Mouse (Mus musculus): ENCODE results near the gene Lkaaear1. TPM values are rescaled to one million over a fixed set of nuclear protein-coding genes. Genes with fewer than 3 reads are reported as not detected.

The Lkaaear1 gene
- total RNA-seq, 2 experiments from 2014 or later = not detected

DNA sequence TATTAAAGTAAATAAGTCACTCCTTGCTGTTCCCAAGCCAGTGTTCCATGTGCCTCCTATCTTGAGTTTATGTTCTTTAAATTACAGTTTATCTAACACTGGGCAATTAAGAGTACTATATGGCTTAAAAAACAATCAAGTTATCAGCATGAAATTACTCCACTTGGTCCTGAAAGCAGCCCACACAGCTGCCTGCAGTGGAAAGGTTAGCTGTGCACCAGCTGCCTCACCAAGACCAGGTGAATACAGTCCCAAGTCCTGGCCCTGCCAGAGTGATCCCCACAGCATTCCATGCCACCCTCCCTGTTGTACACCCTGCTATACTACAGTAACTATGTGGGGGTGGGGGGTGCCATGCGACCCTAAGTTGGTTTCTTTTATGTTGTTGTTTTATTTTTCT, 44.7 kb downstream of the Lkaaear1 start:
- no peak for DNase-seq

DNA sequence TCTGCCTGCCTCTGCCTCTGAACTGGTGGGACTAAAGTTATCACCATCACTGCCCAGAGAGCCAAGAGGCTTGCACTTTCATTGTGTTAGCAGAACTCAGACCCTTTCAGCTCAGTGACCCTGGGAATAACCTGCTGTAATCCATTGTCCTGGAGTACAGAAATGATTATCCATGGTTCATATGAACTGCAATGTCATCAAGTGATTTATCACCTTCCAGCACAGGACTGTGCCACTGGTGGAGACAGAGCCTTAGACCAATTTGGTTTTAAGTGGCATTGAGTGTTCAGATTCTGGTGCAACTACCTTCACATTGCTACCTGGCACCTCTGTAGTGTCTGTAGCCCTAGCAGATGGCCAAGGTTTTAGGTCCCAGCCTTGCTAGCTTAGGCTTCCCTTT, 45.2 kb downstream of the Lkaaear1 start:
- DNase-seq = no peak

DNA sequence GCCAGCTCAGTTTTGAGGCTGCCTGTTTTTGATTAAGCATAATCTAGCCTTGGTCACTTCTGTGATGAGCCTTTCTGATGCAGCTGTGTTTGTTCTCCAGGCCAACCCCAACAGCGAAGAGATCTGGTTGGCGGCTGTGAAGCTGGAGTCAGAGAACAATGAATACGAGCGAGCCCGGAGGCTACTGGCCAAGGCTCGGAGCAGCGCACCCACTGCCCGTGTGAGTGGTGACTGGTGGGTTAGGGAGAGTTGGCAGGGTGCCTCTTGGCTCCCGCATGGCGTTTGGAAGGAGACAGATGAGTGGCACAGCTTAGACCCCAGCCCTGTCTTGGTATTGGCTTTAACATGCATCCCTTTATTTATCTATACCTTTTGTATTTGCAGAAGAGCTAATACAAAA, 49.3 kb downstream of the Lkaaear1 start:
- no peak for DNase-seq

Other genes starting within 250 kb of the Lkaaear1 start
- 10 to 100 TPM in 1 of 2 experiments, 1 to 10 TPM in 1; 9.4 to 11.2 TPM for gene Zbtb46, start 239.0 kb downstream of the Lkaaear1 start, total RNA-seq (2021)
- gene Abhd16b, start 205.2 kb downstream of the Lkaaear1 start, total RNA-seq (2021) = not detected
- gene Tpd52l2, start 201.3 kb downstream of the Lkaaear1 start, total RNA-seq (2021) = 10 to 100 TPM; 63.9 to 65.2 TPM
- gene Dnajc5, start 178.0 kb downstream of the Lkaaear1 start, total RNA-seq (2021) = 10 to 100 TPM; 59.0 to 64.0 TPM
- gene Uckl1, start 113.5 kb downstream of the Lkaaear1 start, total RNA-seq (2021) = 10 to 100 TPM; 32.5 to 34.1 TPM
- 10 to 100 TPM; 35.9 to 37.7 TPM for gene Prpf6, start 106.6 kb downstream of the Lkaaear1 start, total RNA-seq (2021)
- 10 to 100 TPM in 1 of 2 experiments, 1 to 10 TPM in 1; 9.7 to 10.8 TPM for gene Zfp512b, start 105.6 kb downstream of the Lkaaear1 start, total RNA-seq (2021)
- gene Samd10, start 99.2 kb downstream of the Lkaaear1 start, total RNA-seq (2021) = 1 to 10 TPM; 1.6 to 2.3 TPM
- gene Gm29797, start 41.4 kb downstream of the Lkaaear1 start, total RNA-seq (2021) = not detected
- 10 to 100 TPM; 38.7 to 49.6 TPM for gene Sox18, start 26.8 kb downstream of the Lkaaear1 start, total RNA-seq (2021)
- 1 to 10 TPM; 5.1 to 5.8 TPM for gene Tcea2, start 18.1 kb downstream of the Lkaaear1 start, total RNA-seq (2021)
- gene Rgs19, start 4.5 kb downstream of the Lkaaear1 start, total RNA-seq (2021) = 1 to 10 TPM; 7.4 to 7.7 TPM
- not detected for gene Oprl1, start 16.6 kb upstream of the Lkaaear1 start, total RNA-seq (2021)
- not detected for gene Myt1, start 64.9 kb upstream of the Lkaaear1 start, total RNA-seq (2021)
- gene Pcmtd2, start 139.4 kb upstream of the Lkaaear1 start, total RNA-seq (2021) = 10 to 100 TPM; 46.0 to 61.4 TPM
- gene Polr3k, start 165.9 kb upstream of the Lkaaear1 start, total RNA-seq (2021) = 10 to 100 TPM in 1 of 2 experiments, 1 to 10 TPM in 1; 8.3 to 11.0 TPM